Mouse (Mus musculus): Measurements from ENCODE around the gene Madcam1.

DNA sequence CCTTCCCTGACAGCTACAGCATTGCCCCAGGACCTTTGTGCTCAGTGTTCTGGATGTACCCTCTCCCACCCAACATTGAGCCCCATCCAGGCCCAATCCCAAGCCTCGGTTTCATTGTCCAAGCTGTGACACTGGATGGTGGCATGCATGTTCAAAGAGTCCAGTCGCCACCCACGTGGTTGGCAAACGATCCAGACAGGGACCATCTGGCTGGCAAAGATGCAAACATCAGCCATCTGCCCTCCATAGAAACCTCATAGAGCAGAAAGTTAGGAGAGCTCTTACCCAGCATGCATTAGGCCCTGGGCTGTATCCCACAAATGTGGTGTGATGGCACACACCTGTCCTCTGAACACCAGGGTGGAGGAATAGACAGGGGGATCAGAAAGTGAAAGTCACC is 32.9 kb upstream of the Madcam1 start:
- TF ChIP-seq POLR2A (IDR thresholded peaks at IDR 0.05; ENCODE audit: insufficient read depth, low read depth, low read length) (no peak), CTCF (IDR thresholded peaks at IDR 0.05; ENCODE audit: insufficient read depth, low read depth, low read length) (no peak)

Measured in olfactory bulb, adult 2 months (tissue).